Mouse (Mus musculus) heart, adult 2 months (tissue): ENCODE data around the gene Hist1h4a.

ENCODE experiments used
- CTCF ChIP-seq: fragments of 200-600 bp; IDR thresholded peaks from 2 replicates; pipeline ENCODE4 v1.8.1; 2022; ENCODE audit warnings: antibody characterized with exemption, mild to moderate bottlenecking, moderate library complexity
- EP300 ChIP-seq: fragments of 200-500 bp; IDR thresholded peaks from 2 replicates; pipeline ENCODE4 v1.6.1; 2011; ENCODE audit warnings: low read depth, low read length, control low read depth; ENCODE audit not compliant: insufficient read depth
- POLR2A ChIP-seq: fragments of 200-500 bp; IDR thresholded peaks from 2 replicates; pipeline ENCODE4 v1.6.1; 2011; ENCODE audit warnings: mild to moderate bottlenecking, low read depth, low read length, control low read depth; ENCODE audit not compliant: insufficient read depth

GRCm38 (mm10) chr13:23778339-23778738 lies 17.3 kb upstream of the Hist1h4a start:
- no peak for TF ChIP-seq CTCF
- no peak for TF ChIP-seq EP300
- TF ChIP-seq POLR2A: no peak
